Mouse (Mus musculus) right cerebral cortex, postnatal 14 days (tissue): ENCODE measurements around the gene Ormdl3.
"Not testable (repeated sequence)": the region's sequence is repeated elsewhere in the genome, so short reads cannot be mapped to it uniquely, and the experiment has no call there.

Source experiments
- DNase-seq: peaks from one replicate; pipeline ENCODE4 v3.0.0; 2022

Ormdl3 gene

GRCm38 (mm10) chr11:98586892-98587563 is at the start of gene Ormdl3:
Ormdl3 (minus strand) TSS chr11:98587368.
- peak; percentile 99 for DNase-seq

GRCm38 (mm10) chr11:98635312-98635970 is 48.3 kb upstream of the Ormdl3 start:
- peak; percentile 16 for DNase-seq

GRCm38 (mm10) chr11:98630646-98631045 is 43.5 kb upstream of the Ormdl3 start:
- no peak for DNase-seq

- no peak for DNase-seq
These were observed 41.5 kb upstream of the Ormdl3 start for GRCm38 (mm10) chr11:98628706-98629105.

- DNase-seq = no peak
These were observed 38.6 kb upstream of the Ormdl3 start, which contains the start of the genes Gm12355 and Gsdma3 for GRCm38 (mm10) chr11:98625611-98626410. Gm12355 (minus strand) TSS chr11:98625661. Gsdma3 (plus strand) TSS chr11:98626360.

GRCm38 (mm10) chr11:98624381-98624780 is 37.2 kb upstream of the Ormdl3 start:
- DNase-seq = not testable (repeated sequence)

GRCm38 (mm10) chr11:98623981-98624380 is 36.8 kb upstream of the Ormdl3 start:
- DNase-seq = not testable (repeated sequence)

GRCm38 (mm10) chr11:98620791-98621190 is 33.6 kb upstream of the Ormdl3 start:
- DNase-seq = no peak

- peak; percentile 8 for DNase-seq
These were observed 19.6 kb upstream of the Ormdl3 start for GRCm38 (mm10) chr11:98606763-98607162.

GRCm38 (mm10) chr11:98604911-98605310 is 17.7 kb upstream of the Ormdl3 start:
- not testable (repeated sequence) for DNase-seq

GRCm38 (mm10) chr11:98603953-98604352 is 16.8 kb upstream of the Ormdl3 start:
- DNase-seq = no peak

GRCm38 (mm10) chr11:98602090-98602690 is 15.0 kb upstream of the Ormdl3 start:
- no peak for DNase-seq

- DNase-seq = no peak
These were observed 12.1 kb upstream of the Ormdl3 start for GRCm38 (mm10) chr11:98599291-98599690.

GRCm38 (mm10) chr11:98598851-98599290 is 11.7 kb upstream of the Ormdl3 start:
- peak; percentile 11 for DNase-seq

- no peak for DNase-seq
These were observed 10.8 kb upstream of the Ormdl3 start, which contains the start of gene Lrrc3c for GRCm38 (mm10) chr11:98597991-98598390. Lrrc3c (plus strand) TSS chr11:98598291.

- DNase-seq = peak; percentile 43
These were observed 10.2 kb upstream of the Ormdl3 start for GRCm38 (mm10) chr11:98597363-98597762.

GRCm38 (mm10) chr11:98595955-98596354 is 8.8 kb upstream of the Ormdl3 start:
- no peak for DNase-seq

GRCm38 (mm10) chr11:98595473-98595872 is 8.3 kb upstream of the Ormdl3 start:
- no peak for DNase-seq

GRCm38 (mm10) chr11:98595021-98595420 is 7.9 kb upstream of the Ormdl3 start:
- no peak for DNase-seq

- DNase-seq = peak; percentile 7
These were observed 3.6 kb upstream of the Ormdl3 start for GRCm38 (mm10) chr11:98590548-98591445.

GRCm38 (mm10) chr11:98589306-98589705 is 2.1 kb upstream of the Ormdl3 start:
- no peak for DNase-seq

- no peak for DNase-seq
These were observed 1.7 kb upstream of the Ormdl3 start for GRCm38 (mm10) chr11:98588833-98589281.
